Mouse (Mus musculus) colon, adult 2 months (tissue): ENCODE measurements around the gene Ddi2. TPM values are rescaled to one million over a fixed set of nuclear protein-coding genes. Genes with fewer than 3 reads are reported as not detected.

ENCODE experiments used
- polyA plus RNA-seq: library from polyadenylated mRNA; depleted of rRNA; stranded (reverse); fragments of >200 nt; gene quantifications from 2 replicates; pipeline ENCODE4 v1.2.3, GENCODE M21; 2012; rRNA removed

Gene Ddi2
- polyA plus RNA-seq: 17.2 and 20.5 TPM in 2 replicates

DNA sequence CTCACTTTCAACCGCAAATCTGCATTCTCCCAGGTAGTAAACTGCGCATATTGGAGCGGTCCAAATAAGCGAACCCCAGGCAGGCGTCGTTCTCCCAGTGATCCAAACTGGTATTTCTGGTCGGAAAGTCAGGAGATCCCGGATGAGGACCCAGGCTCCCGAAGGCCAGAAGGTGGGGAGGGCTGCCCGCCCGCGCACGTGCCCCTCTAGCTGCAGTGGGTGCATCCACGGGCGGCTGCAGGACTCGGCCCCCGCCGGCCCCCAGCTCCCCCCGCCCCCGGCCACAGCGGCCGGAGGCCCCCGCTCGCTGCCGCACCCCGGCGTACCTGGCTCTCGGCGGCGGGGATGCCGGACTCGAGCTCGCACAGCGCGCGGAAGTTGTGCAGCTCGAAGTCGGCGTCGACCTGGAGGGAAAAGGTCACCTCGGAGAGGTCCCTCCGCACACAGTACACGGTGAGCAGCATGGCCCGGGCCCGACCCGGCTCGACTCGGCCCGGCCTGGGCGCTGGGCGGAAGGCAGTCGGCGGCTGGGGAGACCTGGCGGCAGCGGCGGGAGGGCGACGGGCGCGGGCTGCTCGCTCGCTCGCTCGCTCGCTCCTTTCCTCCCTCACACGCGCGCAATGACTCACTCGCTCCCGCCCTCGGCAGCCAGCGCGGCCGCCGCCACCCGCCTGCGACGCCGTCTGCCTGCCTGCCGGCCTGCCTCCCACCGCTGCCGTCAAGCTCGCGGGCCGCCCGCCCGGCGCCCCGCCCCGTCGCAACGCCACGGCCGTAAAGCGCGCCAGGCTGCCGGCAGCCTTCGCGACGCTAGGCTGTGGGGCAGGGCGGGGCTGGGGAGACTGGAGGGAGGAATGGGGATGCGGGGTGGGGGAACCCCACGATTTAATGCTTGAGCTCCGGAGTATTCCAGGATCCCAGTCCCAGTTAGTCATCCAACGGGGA, at the start of gene Ddi2:
TSS of gene Ddi2 (minus strand) at position 689 of the 942 bp plus-strand sequence.

DNA sequence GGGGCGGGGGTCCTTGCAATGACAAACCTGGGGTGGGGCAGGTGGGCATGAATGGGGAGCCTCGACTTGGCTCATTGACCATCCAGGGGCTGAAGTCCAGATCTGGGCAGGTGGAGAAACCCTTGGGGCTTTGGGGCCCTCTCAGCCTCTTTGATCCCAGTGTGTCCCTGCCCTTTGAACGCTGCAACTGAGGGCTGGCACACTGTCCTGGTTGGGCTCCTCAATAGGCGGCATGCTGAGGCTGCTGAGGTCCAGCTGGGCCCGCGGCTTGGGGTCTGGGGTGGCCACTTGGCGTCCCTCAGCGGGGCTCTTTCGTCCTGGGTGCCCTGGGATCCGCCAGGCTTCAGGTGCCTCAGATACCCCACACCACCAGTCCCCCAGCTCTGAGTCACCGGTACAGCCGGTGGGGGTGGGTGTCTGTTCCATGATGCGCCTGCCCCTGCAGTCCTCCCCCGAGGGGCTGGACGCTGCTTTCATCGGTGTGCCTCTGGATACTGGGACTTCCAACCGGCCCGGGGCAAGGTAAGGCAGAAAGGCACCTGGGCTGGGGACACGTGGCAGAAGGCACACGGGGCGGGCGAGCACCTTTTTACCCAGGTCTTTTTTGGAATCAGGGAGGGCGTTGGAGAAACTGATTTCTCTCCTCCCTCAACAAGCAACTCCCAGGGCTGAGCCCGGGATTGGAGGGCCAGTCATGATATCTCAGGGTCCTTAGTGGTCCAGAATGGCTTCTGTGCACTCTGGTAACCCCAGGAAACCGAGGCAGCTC, 23.5 kb upstream of the Ddi2 start, which contains the start of gene Agmat:
TSS of gene Agmat (plus strand) at position 95 of the 769 bp plus-strand sequence.

DNA sequence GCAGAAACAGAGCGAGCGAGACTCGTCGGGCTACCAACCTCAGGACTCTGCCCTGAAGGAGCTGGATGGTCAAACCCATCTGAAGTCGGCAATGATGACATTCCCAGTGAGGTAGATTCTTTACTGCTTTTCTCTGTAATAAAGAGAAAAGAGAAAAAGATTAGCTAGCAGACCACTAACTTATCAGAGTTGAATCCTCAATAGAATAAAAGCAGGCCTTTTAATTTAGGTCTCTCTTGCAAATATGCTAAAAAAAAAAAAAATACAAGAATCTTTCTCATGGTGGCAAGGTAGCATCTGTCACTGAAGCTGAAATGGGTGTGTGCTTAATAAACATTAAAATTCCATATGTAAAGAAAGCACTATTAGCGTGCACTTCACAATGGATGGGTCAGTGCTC, 37.7 kb downstream of the Ddi2 start, which contains the start of gene Rsc1a1:
TSS of gene Rsc1a1 (minus strand) at position 101 of the 400 bp plus-strand sequence.

GRCm38 (mm10) chr4:141664799-141665198, 58.4 kb downstream of the Ddi2 start, which contains the start of gene Plekhm2:
Gene Plekhm2 (minus strand): TSS chr4:141664899.

Other genes starting within 250 kb of the Ddi2 start
- gene Spen, start 184.8 kb downstream of the Ddi2 start, polyA plus RNA-seq: 21.2 and 27.0 TPM in 2 replicates
- gene Fblim1, start 117.3 kb downstream of the Ddi2 start, polyA plus RNA-seq: 118 and 124 TPM in 2 replicates
- gene Tmem82, start 104.8 kb downstream of the Ddi2 start, polyA plus RNA-seq: 43.3 and 46.4 TPM in 2 replicates
- gene Slc25a34, start 99.6 kb downstream of the Ddi2 start, polyA plus RNA-seq: 44.8 and 48.5 TPM in 2 replicates
- 28.6 and 29.1 TPM in 2 replicates for gene Plekhm2, start 58.5 kb downstream of the Ddi2 start, polyA plus RNA-seq
- gene Rsc1a1, start 37.8 kb downstream of the Ddi2 start, polyA plus RNA-seq: 8.7 and 14.3 TPM in 2 replicates
- gene Agmat, start 23.3 kb upstream of the Ddi2 start, polyA plus RNA-seq: 0.17 and 0.58 TPM in 2 replicates
- 8.2 and 9.1 TPM in 2 replicates for gene Dnajc16, start 67.5 kb upstream of the Ddi2 start, polyA plus RNA-seq
- 21.1 and 22.4 TPM in 2 replicates for gene Casp9, start 70.2 kb upstream of the Ddi2 start, polyA plus RNA-seq
- 9.3 and 11,101 TPM in 2 replicates for gene Cela2a, start 102.7 kb upstream of the Ddi2 start, polyA plus RNA-seq
- gene Ctrc, start 122.9 kb upstream of the Ddi2 start, polyA plus RNA-seq: 0.84 and 1,055 TPM in 2 replicates
- 224 and 309 TPM in 2 replicates for gene Efhd2, start 151.5 kb upstream of the Ddi2 start, polyA plus RNA-seq